Mouse (Mus musculus) megakaryocyte, embryonic 14.5 days (primary cell): ENCODE measurements at regions not wholly inside any gene's neighbourhood (a gene's known extent, or its start where the extent isn't known, plus 50 kb on each side); places are given as distances from the start of the nearest gene placed in this dataset.

ENCODE experiments used
- FLI1 ChIP-seq: IDR thresholded peaks from 2 replicates; pipeline ENCODE4 v1.6.1; 2012; ENCODE audit warnings: low read length, inconsistent platforms, mixed read lengths
- GATA1 ChIP-seq: IDR thresholded peaks from 3 replicates; pipeline ENCODE4 v1.6.1; 2012; ENCODE audit warnings: mixed read lengths, low read length, inconsistent platforms, borderline replicate concordance

GRCm38 (mm10) chr16:93189875-93190274 is 363.9 kb upstream of the Runx1 start:
- TF ChIP-seq FLI1 (no peak), GATA1 (no peak)
